Mouse (Mus musculus) erythroblast, embryonic 14.5 days (primary cell): ENCODE results near the gene Lhx6.

ENCODE experiments used
- GATA1 ChIP-seq: IDR thresholded peaks from 2 replicates; pipeline ENCODE4 v1.6.1; 2012; ENCODE audit warnings: low read length, inconsistent platforms, mixed read lengths
- TAL1 ChIP-seq: IDR thresholded peaks from 3 replicates; pipeline ENCODE4 v1.6.1; 2012; ENCODE audit warnings: low read length, inconsistent platforms, mixed read lengths

- TF ChIP-seq GATA1 = no peak
- no peak for TF ChIP-seq TAL1
Measured at GRCm38 (mm10) chr2:36035413-36036081, 69.7 kb downstream of the Lhx6 start.
